Comparison of ENCODE assay signal across 15 mouse cellular contexts in the genomic region with DNA sequence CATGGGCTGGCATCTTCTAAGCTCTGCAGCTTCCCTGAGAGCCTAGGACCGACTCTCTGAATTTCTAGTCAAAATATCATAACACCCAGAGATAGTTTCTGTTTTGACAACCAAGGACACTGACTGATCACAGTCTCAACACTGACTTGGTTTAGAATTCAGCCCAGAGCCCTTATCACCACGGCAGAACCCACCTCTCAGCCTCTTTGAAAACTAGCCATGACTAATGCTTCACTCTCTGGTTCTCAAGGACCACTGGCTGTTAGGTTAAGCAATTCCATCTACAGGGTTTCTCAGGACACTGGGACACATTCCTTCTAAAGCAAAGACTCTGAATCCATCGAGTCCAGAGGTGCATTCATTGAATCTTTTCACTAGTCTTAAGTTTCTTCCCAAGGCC.
A peak's percentile ranks its signal among the peaks of the same experiment; 100 is the strongest.
DNase-seq lines count a peak whose midpoint lies in the region.
"Had no signal": no experiment of that assay in that cellular context is flagged by ENCODE, and none has a peak within 500 bp of the region (broad histone marks: within the 10 kb centered on the region; RNA-seq: fewer than 3 reads in every experiment).

No protein-coding gene starts in this region.

- DNase-seq in adrenal gland, adult (ENCODE audit: inconsistent age in 2 of 2, low spot score in 1 of 2), result peak; percentile 50 to 81
- DNase-seq in adrenal gland, adult 18-20 months (ENCODE audit: low spot score in 2 of 2), result no peak
- peak; percentile 48 for DNase-seq in adrenal gland, adult 8-10 months
- no peak for DNase-seq in adrenal gland, postnatal 36 days
- peak; percentile 27 for DNase-seq in heart, adult 11 months
- DNase-seq in heart, adult 18-20 months, result no peak
- peak; percentile 35 for DNase-seq in adrenal gland, postnatal 14 days
- DNase-seq: B cell, adult 2 months; cerebellum, adult 11 months; cerebellum, adult 18-20 months; cerebellum, adult 8-10 months; cerebellum, adult 9-11 months; cerebellum, postnatal 14 days; cerebellum, postnatal 36 days; embryo, embryonic 11 days had no signal

Comparison
In these comparisons a context has a peak if more than half of its experiments do, and no peak if none do; other contexts are left out.
1. DNase-seq: peak in adrenal gland, adult (2 of 2), adrenal gland, adult 8-10 months (single experiment), heart, adult 11 months (single experiment) and adrenal gland, postnatal 14 days (single experiment); none in adrenal gland, adult 18-20 months (0 of 2), adrenal gland, postnatal 36 days (0 of 2) and heart, adult 18-20 months (0 of 2).